Mouse (Mus musculus) embryonic fibroblast, embryonic 13.5 days (primary cell): ENCODE measurements at regions not wholly inside any gene's neighbourhood (a gene's known extent, or its start where the extent isn't known, plus 50 kb on each side); places are given as distances from the start of the nearest gene placed in this dataset.

Source experiments
- CTCF ChIP-seq: IDR thresholded peaks from 2 replicates; pipeline ENCODE4 v1.5.1; 2011; ENCODE audit warnings: mild to moderate bottlenecking, control low read depth, low read length, moderate library complexity, borderline replicate concordance; ENCODE audit not compliant: insufficient read depth
- POLR2A ChIP-seq: IDR thresholded peaks from 2 replicates; pipeline ENCODE4 v1.6.1; 2011; ENCODE audit warnings: low read depth, mild to moderate bottlenecking, control low read depth, low read length, moderate library complexity

- no peak for TF ChIP-seq CTCF
- no peak for TF ChIP-seq POLR2A
These were observed 178.7 kb downstream of the Gm12728 start for GRCm38 (mm10) chr4:105968324-105968723.
